Mouse (Mus musculus) adrenal gland, adult 10 weeks (tissue): ENCODE results near the gene Phf20. TPM values are rescaled to one million over a fixed set of nuclear protein-coding genes. Genes with fewer than 3 reads are reported as not detected.

Experiments used
- polyA plus RNA-seq: library from polyadenylated mRNA; stranded (reverse); fragments of 350-450 nt; fragmentation: Illumina TruSeq; extraction: RNeasy Lipid Tissue Mini Kit (QIAGEN cat#74804); gene quantifications from one replicate; pipeline ENCODE4 v1.2.3, GENCODE M21; 2014; ENCODE audit warnings: low read depth, low replicate concordance

The Phf20 gene
- polyA plus RNA-seq = 50.4 TPM

DNA sequence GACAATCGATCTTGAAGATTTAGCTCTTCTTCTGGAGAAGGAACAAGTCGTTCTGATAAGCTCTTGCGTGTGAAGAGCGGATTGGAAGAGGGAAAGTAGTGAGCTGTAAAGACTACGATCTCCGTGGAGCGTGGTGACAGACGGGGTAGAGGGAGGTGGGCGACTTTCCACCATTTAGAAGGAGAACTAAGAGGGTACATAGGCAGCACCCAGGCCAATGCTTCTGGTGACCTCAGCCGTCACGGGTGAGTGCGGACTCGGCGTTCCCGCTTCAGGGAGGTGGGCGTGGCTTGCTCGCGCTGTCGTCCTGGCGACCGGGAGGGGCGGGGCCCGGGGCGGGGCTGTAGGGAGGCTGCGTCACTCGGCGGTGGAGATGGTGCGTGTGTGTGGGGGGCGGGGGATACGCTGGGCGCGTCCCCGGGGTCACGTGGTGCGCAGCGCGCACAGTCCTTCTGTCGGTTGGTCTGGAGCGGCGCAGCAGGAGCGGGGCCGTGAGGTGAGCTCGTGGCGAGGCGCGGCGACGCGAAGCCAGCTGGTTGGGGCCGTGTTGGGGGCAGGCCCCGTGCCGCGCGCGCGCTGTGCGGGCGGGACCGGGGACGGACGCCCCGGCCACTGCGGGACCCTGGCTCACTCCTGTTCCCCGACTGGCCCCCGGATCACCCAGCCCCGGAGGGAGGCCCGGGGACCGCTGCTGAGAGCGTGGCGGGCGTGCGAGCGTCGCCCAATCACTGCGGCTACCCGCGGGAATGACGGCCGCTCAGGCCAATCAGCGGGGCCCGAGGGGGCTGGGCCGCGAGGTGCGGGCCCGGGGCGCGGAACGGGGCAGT, at the start of gene Phf20:
Phf20 (plus strand) TSS at position 165 of the 827 bp plus-strand sequence.

DNA sequence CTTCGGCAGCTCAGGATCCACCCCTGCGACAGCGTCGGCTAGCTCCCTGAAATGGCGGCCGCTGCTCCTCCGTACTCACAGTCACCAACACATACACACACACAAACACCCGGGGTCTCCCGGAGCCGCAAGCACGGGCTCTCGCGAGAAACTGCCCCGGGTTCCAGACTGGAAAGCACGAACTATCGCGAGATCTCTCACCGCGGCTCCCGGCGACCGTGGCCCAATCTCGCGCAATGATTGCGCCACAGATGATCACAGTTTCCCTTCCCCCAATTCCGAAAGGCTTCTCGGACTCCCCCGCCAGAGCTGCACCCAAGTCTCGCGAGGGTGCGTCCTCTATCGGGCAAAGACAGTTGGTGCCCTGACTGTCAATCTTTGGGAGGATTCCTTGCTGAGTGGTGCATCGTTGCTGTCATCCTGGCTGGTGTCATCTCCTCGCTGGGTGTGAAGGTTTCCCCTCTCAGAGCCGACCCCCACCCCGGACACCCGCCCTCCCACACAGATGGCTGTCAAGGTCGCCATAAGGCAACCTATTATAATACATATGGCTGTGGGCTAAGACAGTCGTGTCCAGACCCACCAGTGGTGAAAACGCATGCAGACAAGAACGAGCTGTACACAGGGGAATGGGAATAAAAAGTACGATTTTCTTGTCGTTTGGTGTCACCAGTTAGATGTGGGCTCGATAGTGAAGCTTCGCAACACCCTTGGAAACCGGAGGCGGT, 16.0 kb upstream of the Phf20 start, which contains the start of gene Rbm39:
Rbm39 (minus strand) TSS at position 145 of the 728 bp plus-strand sequence.

DNA sequence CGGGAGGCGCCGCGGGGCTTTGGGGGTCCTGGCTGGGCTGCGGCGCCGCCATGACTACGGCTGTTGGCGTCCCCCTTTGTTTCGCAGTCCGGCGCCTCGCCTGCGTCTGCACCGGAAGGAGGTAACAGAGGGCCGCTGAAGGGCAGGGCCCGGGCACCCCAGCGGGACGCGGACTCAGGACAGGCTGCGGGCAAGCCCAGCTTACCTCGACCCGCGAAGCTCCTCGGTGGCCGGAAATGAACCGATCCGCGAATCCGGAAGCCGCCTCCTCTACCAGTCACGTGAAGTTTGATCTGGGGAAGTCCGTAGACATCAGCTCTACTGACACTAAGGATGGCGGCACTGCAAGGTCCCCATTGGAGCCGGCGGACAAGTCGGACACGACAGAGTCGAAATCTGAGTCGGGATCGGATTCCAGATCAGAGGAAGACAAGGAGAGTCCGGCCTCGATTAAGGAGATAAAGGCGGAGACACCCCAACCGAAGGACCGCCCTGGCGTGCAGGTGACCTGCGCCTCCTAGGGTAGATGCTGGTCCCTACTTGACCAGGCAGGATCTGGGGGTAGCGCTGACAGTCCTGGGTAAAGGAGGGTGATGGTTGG, 116.1 kb downstream of the Phf20 start, which contains the start of the genes Cnbd2 and Scand1:
Cnbd2 (plus strand) TSS at position 3 of the 601 bp plus-strand sequence.
Scand1 (minus strand) TSS at position 408 of the 601 bp plus-strand sequence.

Other genes with a start within 250 kb of the Phf20 start
- 1.1 TPM for gene Cep250, start 240.0 kb upstream of the Phf20 start, polyA plus RNA-seq
- gene 6430550D23Rik, start 188.5 kb upstream of the Phf20 start, polyA plus RNA-seq = 0.64 TPM
- 23.6 TPM for gene Ergic3, start 188.4 kb upstream of the Phf20 start, polyA plus RNA-seq
- not detected for gene Fer1l4, start 143.5 kb upstream of the Phf20 start, polyA plus RNA-seq
- gene Spag4, start 131.3 kb upstream of the Phf20 start, polyA plus RNA-seq = 0.12 TPM
- gene Cpne1, start 84.5 kb upstream of the Phf20 start, polyA plus RNA-seq = 68.5 TPM
- gene Rbm12, start 84.5 kb upstream of the Phf20 start, polyA plus RNA-seq = 20.1 TPM
- 14.5 TPM for gene Gm28036, start 69.4 kb upstream of the Phf20 start, polyA plus RNA-seq
- gene Romo1, start 52.4 kb upstream of the Phf20 start, polyA plus RNA-seq = 9.9 TPM
- gene Nfs1, start 52.3 kb upstream of the Phf20 start, polyA plus RNA-seq = 130 TPM
- gene Rbm39, start 16.2 kb upstream of the Phf20 start, polyA plus RNA-seq = 715 TPM
- 0.82 TPM for gene Cnbd2, start 115.8 kb downstream of the Phf20 start, polyA plus RNA-seq
- gene Scand1, start 116.2 kb downstream of the Phf20 start, polyA plus RNA-seq = not detected
- gene Epb41l1, start 224.4 kb downstream of the Phf20 start, polyA plus RNA-seq = 18.9 TPM